Mouse (Mus musculus): ENCODE measurements around the gene Pacsin1. TPM values are rescaled to one million over a fixed set of nuclear protein-coding genes. Genes with fewer than 3 reads are reported as not detected.

Gene Pacsin1
- polyA plus RNA-seq, 1 experiment from 2014 or later, result 4.7 TPM

DNA sequence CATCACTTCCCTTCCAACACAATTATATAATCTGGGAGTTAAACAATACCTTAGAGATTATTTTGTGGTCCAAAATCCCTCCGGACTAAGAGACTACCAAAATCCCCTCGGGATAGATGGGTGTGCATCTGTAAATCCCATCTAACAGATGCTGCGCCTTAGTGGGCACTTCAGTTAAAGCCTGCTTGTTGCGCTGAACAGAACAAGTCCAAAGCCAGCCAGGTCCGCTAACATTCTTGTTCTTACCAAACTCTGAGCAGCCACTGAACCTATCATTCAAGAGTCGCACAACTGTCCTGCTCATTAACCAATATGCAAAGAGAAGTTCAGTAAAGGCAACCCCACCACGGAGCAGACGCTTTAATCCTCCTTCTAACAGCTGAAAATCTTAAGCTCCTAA is 34.1 kb upstream of the Pacsin1 start:
- Histone ChIP-seq H3K4me2 (ENCODE audit: low read depth, low read length) (peak overlapping the region; percentile 31), H3K4me3 (ENCODE audit: low read depth, low read length) (peak overlapping the region; percentile 96), H3K36me3 (replicated peaks; ENCODE audit: control insufficient read depth, insufficient read depth, low read depth, low read length) (no peaks in the 10 kb centered on the region; the same call in 1 of the 2 replicates), H3K9me3 (replicated peaks; ENCODE audit: control insufficient read depth, low read length) (no peaks in the 10 kb centered on the region), H3K9ac (replicated peaks; ENCODE audit: low read length) (peak overlapping the region; percentile 30), H3K4me1 (ENCODE audit: control insufficient read depth, insufficient read depth, low read length) (no peaks in the 10 kb centered on the region; the same call in 1 of the 2 replicates), H3K27me3 (ENCODE audit: control insufficient read depth, insufficient read depth, low read length) (no peaks in the 10 kb centered on the region), H3K27ac (replicated peaks; ENCODE audit: low read depth, low read length) (no peak overlapping the region)
- WGBS, result 43% methylated on average over 8 of the region's 8 CpGs
- no peak for ATAC-seq (replicated peaks; ENCODE audit: insufficient number of reproducible peaks, low FRiP score, low TSS enrichment, low read depth)
- no peak for DNase-seq (ENCODE audit: low spot score)

- H3K9me3 ChIP-seq (replicated peaks; ENCODE audit: control insufficient read depth, low read length), result no peaks in the 10 kb centered on the region
- H3K4me2 ChIP-seq (ENCODE audit: low read depth, low read length), result peak overlapping the region; percentile 31
- no peak for ATAC-seq (replicated peaks; ENCODE audit: insufficient number of reproducible peaks, low FRiP score, low TSS enrichment, low read depth)
- H3K36me3 ChIP-seq (replicated peaks; ENCODE audit: control insufficient read depth, insufficient read depth, low read depth, low read length), result no peaks in the 10 kb centered on the region
- peak overlapping the region; percentile 96 for H3K4me3 ChIP-seq (ENCODE audit: low read depth, low read length)
- 3% methylated on average over 23 of the region's 23 CpGs for WGBS
- no peaks in the 10 kb centered on the region for H3K27me3 ChIP-seq (ENCODE audit: control insufficient read depth, insufficient read depth, low read length)
- H3K27ac ChIP-seq (replicated peaks; ENCODE audit: low read depth, low read length), result no peak overlapping the region
- peak; percentile 55 for DNase-seq (ENCODE audit: low spot score)
- H3K4me1 ChIP-seq (ENCODE audit: control insufficient read depth, insufficient read depth, low read length), result no peaks in the 10 kb centered on the region; the same call in 1 of the 2 replicates
- peak overlapping the region; percentile 100 for H3K9ac ChIP-seq (replicated peaks; ENCODE audit: low read length)
These were observed 33.4 kb upstream of the Pacsin1 start for GRCm38 (mm10) chr17:27621705-27622531.

GRCm38 (mm10) chr17:27622611-27623359 is 32.5 kb upstream of the Pacsin1 start:
- peak overlapping the region; percentile 100 for H3K9ac ChIP-seq (replicated peaks; ENCODE audit: low read length)
- H3K36me3 ChIP-seq (replicated peaks; ENCODE audit: control insufficient read depth, insufficient read depth, low read depth, low read length), result no peaks in the 10 kb centered on the region
- peak overlapping the region; percentile 31 for H3K4me2 ChIP-seq (ENCODE audit: low read depth, low read length)
- whole genome bisulfite sequencing, result under 1% methylated on average over 61 of the region's 80 CpGs
- H3K4me3 ChIP-seq (ENCODE audit: low read depth, low read length), result peak overlapping the region; percentile 96
- H3K27ac ChIP-seq (replicated peaks; ENCODE audit: low read depth, low read length), result peak overlapping the region; percentile 92
- H3K4me1 ChIP-seq (ENCODE audit: control insufficient read depth, insufficient read depth, low read length), result no peaks in the 10 kb centered on the region; the same call in 1 of the 2 replicates
- DNase-seq (ENCODE audit: low spot score), result peak; percentile 65
- peak; percentile 46 for ATAC-seq (replicated peaks; ENCODE audit: insufficient number of reproducible peaks, low FRiP score, low TSS enrichment, low read depth)
- H3K27me3 ChIP-seq (ENCODE audit: control insufficient read depth, insufficient read depth, low read length), result no peaks in the 10 kb centered on the region
- no peaks in the 10 kb centered on the region for H3K9me3 ChIP-seq (replicated peaks; ENCODE audit: control insufficient read depth, low read length)

- H3K4me1 ChIP-seq (ENCODE audit: control insufficient read depth, insufficient read depth, low read length), result no peaks in the 10 kb centered on the region; the same call in 1 of the 2 replicates
- WGBS, result 9% methylated on average over 78 of the region's 91 CpGs
These were observed 31.7 kb upstream of the Pacsin1 start, which contains the start of gene Nudt3 for GRCm38 (mm10) chr17:27623360-27624326. TSS of gene Nudt3 (minus strand) at chr17:27623495.

DNA sequence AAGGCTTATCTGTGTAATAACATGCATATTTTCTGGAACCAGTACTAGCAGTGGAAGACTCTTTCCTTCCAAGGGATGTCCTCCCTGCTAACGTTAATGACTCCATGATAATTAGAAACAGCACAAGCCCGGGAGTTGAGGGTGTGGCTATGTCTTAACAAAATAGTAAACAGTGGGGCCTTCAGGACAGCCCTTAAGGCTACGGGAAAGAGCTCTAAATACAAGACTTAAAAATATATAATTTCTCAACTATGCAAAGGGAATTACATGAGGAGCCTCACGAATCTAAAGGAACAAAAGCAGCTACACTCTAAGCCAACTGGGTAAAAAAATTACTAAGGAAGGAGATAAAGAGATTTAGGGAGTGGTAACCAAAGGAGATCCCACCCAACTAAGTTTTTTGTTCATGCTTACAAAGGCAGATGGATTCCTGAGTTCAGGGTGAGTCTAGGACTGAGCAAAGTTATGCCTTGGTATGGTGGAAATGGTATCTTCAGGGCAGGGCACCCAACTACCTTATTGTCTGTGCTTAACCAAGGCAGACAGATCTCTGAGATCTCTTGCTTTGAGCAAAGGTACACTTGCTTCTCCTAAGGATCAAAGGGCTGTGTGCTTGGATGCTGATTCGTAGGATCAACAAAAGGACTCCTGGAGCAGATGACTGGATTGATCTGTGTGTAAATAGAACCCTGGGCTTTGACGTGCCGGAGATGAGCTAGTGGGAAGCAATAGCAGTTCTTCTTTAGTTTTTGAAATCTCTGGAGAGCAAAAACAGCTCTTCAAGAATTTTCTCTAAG is 29.7 kb upstream of the Pacsin1 start:
- Histone ChIP-seq H3K4me3 (ENCODE audit: low read depth, low read length) (no peak overlapping the region), H3K9ac (replicated peaks; ENCODE audit: low read length) (no peak overlapping the region), H3K36me3 (replicated peaks; ENCODE audit: control insufficient read depth, insufficient read depth, low read depth, low read length) (no peaks in the 10 kb centered on the region), H3K27ac (replicated peaks; ENCODE audit: low read depth, low read length) (no peak overlapping the region), H3K4me2 (ENCODE audit: low read depth, low read length) (no peak overlapping the region), H3K9me3 (replicated peaks; ENCODE audit: control insufficient read depth, low read length) (no peaks in the 10 kb centered on the region), H3K27me3 (ENCODE audit: control insufficient read depth, insufficient read depth, low read length) (no peaks in the 10 kb centered on the region), H3K4me1 (ENCODE audit: control insufficient read depth, insufficient read depth, low read length) (no peaks in the 10 kb centered on the region; the same call in 1 of the 2 replicates)
- 32% methylated on average over 7 of the region's 7 CpGs for WGBS
- ATAC-seq (replicated peaks; ENCODE audit: insufficient number of reproducible peaks, low FRiP score, low TSS enrichment, low read depth) (no peak), DNase-seq (ENCODE audit: low spot score) (no peak)

More at GRCm38 (mm10) chr17:27623360-27624326, 31.7 kb upstream of the Pacsin1 start, which contains the start of gene Nudt3:
- H3K36me3 ChIP-seq (replicated peaks; ENCODE audit: control insufficient read depth, insufficient read depth, low read depth, low read length), result no peaks in the 10 kb centered on the region
- peak within 1 kb of the TSS; percentile 96 for H3K4me3 ChIP-seq (ENCODE audit: low read depth, low read length)
- no peaks in the 10 kb centered on the region for H3K9me3 ChIP-seq (replicated peaks; ENCODE audit: control insufficient read depth, low read length)
- H3K27me3 ChIP-seq (ENCODE audit: control insufficient read depth, insufficient read depth, low read length), result no peaks in the 10 kb centered on the region
- peak; percentile 88 for ATAC-seq (replicated peaks; ENCODE audit: insufficient number of reproducible peaks, low FRiP score, low TSS enrichment, low read depth)
- H3K27ac ChIP-seq (replicated peaks; ENCODE audit: low read depth, low read length), result peak within 1 kb of the TSS; percentile 92
- H3K4me2 ChIP-seq (ENCODE audit: low read depth, low read length), result peak within 1 kb of the TSS; percentile 31
- peak; percentile 95 for DNase-seq (ENCODE audit: low spot score)
- peak within 1 kb of the TSS; percentile 100 for H3K9ac ChIP-seq (replicated peaks; ENCODE audit: low read length)

DNA sequence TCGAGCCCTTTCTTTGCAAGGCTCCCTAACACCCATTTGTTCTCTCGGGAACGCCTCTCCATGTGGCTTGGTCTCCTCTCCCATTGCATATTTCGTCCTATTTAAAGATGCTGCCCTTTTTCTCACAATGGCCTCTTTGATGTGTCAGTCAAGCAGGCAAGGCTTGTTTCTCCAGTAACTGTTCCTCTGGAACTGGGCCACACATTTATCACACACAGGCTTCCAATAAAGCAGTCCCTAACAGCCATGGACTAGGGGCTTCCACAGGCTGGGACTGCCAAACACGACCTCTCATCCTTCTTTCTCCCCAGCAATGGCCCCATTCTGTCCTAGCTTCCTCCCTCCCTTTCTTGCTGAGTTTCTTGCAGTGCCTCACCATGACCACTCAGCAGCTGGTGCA is 28.6 kb upstream of the Pacsin1 start:
- WGBS, result 42% methylated on average over 5 of the region's 5 CpGs
- Histone ChIP-seq H3K27ac (replicated peaks; ENCODE audit: low read depth, low read length) (no peak overlapping the region), H3K27me3 (ENCODE audit: control insufficient read depth, insufficient read depth, low read length) (no peaks in the 10 kb centered on the region), H3K4me1 (ENCODE audit: control insufficient read depth, insufficient read depth, low read length) (no peaks in the 10 kb centered on the region), H3K9ac (replicated peaks; ENCODE audit: low read length) (no peak overlapping the region), H3K9me3 (replicated peaks; ENCODE audit: control insufficient read depth, low read length) (no peaks in the 10 kb centered on the region), H3K4me2 (ENCODE audit: low read depth, low read length) (no peak overlapping the region), H3K36me3 (replicated peaks; ENCODE audit: control insufficient read depth, insufficient read depth, low read depth, low read length) (peaks cover 2% of the 10 kb centered on the region; the same call in 1 of the 2 replicates), H3K4me3 (ENCODE audit: low read depth, low read length) (no peak overlapping the region)
- DNase-seq (ENCODE audit: low spot score), result no peak
- no peak for ATAC-seq (replicated peaks; ENCODE audit: insufficient number of reproducible peaks, low FRiP score, low TSS enrichment, low read depth)

GRCm38 (mm10) chr17:27627451-27627850 is 27.9 kb upstream of the Pacsin1 start:
- Histone ChIP-seq H3K27me3 (ENCODE audit: control insufficient read depth, insufficient read depth, low read length) (no peaks in the 10 kb centered on the region), H3K4me2 (ENCODE audit: low read depth, low read length) (no peak overlapping the region), H3K9me3 (replicated peaks; ENCODE audit: control insufficient read depth, low read length) (no peaks in the 10 kb centered on the region), H3K27ac (replicated peaks; ENCODE audit: low read depth, low read length) (no peak overlapping the region), H3K4me3 (ENCODE audit: low read depth, low read length) (no peak overlapping the region), H3K9ac (replicated peaks; ENCODE audit: low read length) (no peak overlapping the region), H3K4me1 (ENCODE audit: control insufficient read depth, insufficient read depth, low read length) (no peaks in the 10 kb centered on the region), H3K36me3 (replicated peaks; ENCODE audit: control insufficient read depth, insufficient read depth, low read depth, low read length) (peaks cover 6% of the 10 kb centered on the region)
- no peak for DNase-seq (ENCODE audit: low spot score)
- ATAC-seq (replicated peaks; ENCODE audit: insufficient number of reproducible peaks, low FRiP score, low TSS enrichment, low read depth), result no peak
- WGBS, result 34% methylated on average over 5 of the region's 5 CpGs
